Mouse (Mus musculus): ENCODE measurements at regions not wholly inside any gene's neighbourhood (a gene's known extent, or its start where the extent isn't known, plus 50 kb on each side); places are given as distances from the start of the nearest gene placed in this dataset.

GRCm38 (mm10) chr1:149021734-149022133 is 939.4 kb downstream of the Pla2g4a start:
- in situ Hi-C loops (cut with MboI; ENCODE audit: low sequenced_read_pairs in 2 of 2, unreplicated experiment in 2 of 2): no loop called here
- Histone ChIP-seq H3K36me3 (ENCODE audit: control insufficient read depth, insufficient read depth, low read length, poor library complexity, severe bottlenecking) (no peaks in the 10 kb centered on the region), H3K27ac (ENCODE audit: insufficient read depth, low read depth, low read length, poor library complexity, severe bottlenecking) (no peak overlapping the region), H3K9me3 (ENCODE audit: control insufficient read depth, insufficient read depth, low read depth, low read length) (no peaks in the 10 kb centered on the region), H3K4me1 (ENCODE audit: control insufficient read depth in 2 of 2, insufficient read depth in 2 of 2, low read length in 2 of 2, poor library complexity in 1 of 2) (no peaks in the 10 kb centered on the region), H3K4me3 (ENCODE audit: insufficient read depth in 1 of 2, low read depth in 1 of 2, low read length in 2 of 2, poor library complexity in 1 of 2, severe bottlenecking in 1 of 2) (no peak overlapping the region), H3K9ac (ENCODE audit: insufficient read depth, low read depth, low read length, poor library complexity, severe bottlenecking) (no peak overlapping the region)
- TF ChIP-seq ZC3H11A (IDR thresholded peaks at IDR 0.05; ENCODE audit: borderline replicate concordance, low read depth, low read length) (no peak), HCFC1 (IDR thresholded peaks at IDR 0.05; ENCODE audit: borderline replicate concordance, insufficient read depth, low read length) (no peak), CHD2 (IDR thresholded peaks at IDR 0.05; ENCODE audit: low read depth, low read length) (no peak), MAFK (IDR thresholded peaks at IDR 0.05; ENCODE audit: insufficient read depth, low read depth, low read length) (no peak), ZNF384 (IDR thresholded peaks at IDR 0.05; ENCODE audit: low read depth, low read length) (no peak)
- DNase-seq (ENCODE audit: low read depth, low spot score): no peak

DNA sequence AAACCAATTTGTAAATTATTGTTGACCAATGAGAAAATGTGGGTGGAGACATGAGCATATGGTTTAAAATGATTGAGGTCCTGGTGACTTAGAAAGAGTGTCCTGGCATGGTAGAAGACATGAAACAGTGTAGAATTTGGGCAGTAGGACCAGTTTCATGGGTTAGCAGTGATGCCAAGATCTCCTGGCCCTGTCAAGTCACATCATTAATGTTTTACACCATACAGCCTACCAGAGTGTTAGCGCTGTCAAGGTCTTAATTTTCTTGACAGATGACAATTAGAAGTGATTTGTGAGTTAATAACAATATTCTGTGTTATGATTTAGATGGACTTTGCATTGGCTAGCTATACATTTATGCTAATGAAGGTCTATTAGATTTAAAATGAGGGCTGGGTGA is 939.8 kb downstream of the Pla2g4a start:
- DNase-seq (ENCODE audit: low read depth, low spot score): no peak
- Histone ChIP-seq H3K9me3 (ENCODE audit: control insufficient read depth, insufficient read depth, low read depth, low read length) (no peaks in the 10 kb centered on the region), H3K27ac (ENCODE audit: insufficient read depth, low read depth, low read length, poor library complexity, severe bottlenecking) (no peak overlapping the region), H3K4me1 (ENCODE audit: control insufficient read depth in 2 of 2, insufficient read depth in 2 of 2, low read length in 2 of 2, poor library complexity in 1 of 2) (no peaks in the 10 kb centered on the region), H3K9ac (ENCODE audit: insufficient read depth, low read depth, low read length, poor library complexity, severe bottlenecking) (no peak overlapping the region), H3K36me3 (ENCODE audit: control insufficient read depth, insufficient read depth, low read length, poor library complexity, severe bottlenecking) (no peaks in the 10 kb centered on the region), H3K4me3 (ENCODE audit: insufficient read depth in 1 of 2, low read depth in 1 of 2, low read length in 2 of 2, poor library complexity in 1 of 2, severe bottlenecking in 1 of 2) (no peak overlapping the region)
- TF ChIP-seq CHD2 (IDR thresholded peaks at IDR 0.05; ENCODE audit: low read depth, low read length) (no peak), ZC3H11A (IDR thresholded peaks at IDR 0.05; ENCODE audit: borderline replicate concordance, low read depth, low read length) (no peak), MAFK (IDR thresholded peaks at IDR 0.05; ENCODE audit: insufficient read depth, low read depth, low read length) (no peak)
- in situ Hi-C loops (cut with MboI; ENCODE audit: low sequenced_read_pairs in 2 of 2, unreplicated experiment in 2 of 2): no loop called here

DNA sequence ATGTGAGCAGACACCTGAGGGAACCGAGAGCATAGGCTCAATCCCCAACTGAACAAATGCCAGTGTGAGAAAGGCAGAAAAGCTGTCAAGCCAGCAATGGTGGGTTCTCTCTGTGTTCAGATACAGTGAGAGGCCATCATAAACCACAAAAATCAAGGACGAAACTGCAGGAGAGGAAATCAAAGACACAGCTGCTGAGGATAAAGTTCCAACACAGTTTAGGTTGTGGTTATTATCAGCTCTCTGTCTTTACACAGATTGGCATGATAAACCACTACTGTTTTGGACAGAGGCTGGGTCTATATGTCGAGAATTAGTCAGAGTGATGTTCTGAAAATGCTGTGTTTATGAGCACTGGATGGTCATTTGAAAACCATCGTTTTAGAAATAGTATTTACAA is 946.5 kb downstream of the Pla2g4a start:
- Histone ChIP-seq H3K4me3 (ENCODE audit: insufficient read depth in 1 of 2, low read depth in 1 of 2, low read length in 2 of 2, poor library complexity in 1 of 2, severe bottlenecking in 1 of 2) (no peak overlapping the region), H3K27ac (ENCODE audit: insufficient read depth, low read depth, low read length, poor library complexity, severe bottlenecking) (no peak overlapping the region), H3K9me3 (ENCODE audit: control insufficient read depth, insufficient read depth, low read depth, low read length) (no peaks in the 10 kb centered on the region), H3K36me3 (ENCODE audit: control insufficient read depth, insufficient read depth, low read length, poor library complexity, severe bottlenecking) (no peaks in the 10 kb centered on the region), H3K9ac (ENCODE audit: insufficient read depth, low read depth, low read length, poor library complexity, severe bottlenecking) (no peak overlapping the region), H3K4me1 (ENCODE audit: control insufficient read depth in 2 of 2, insufficient read depth in 2 of 2, low read length in 2 of 2, poor library complexity in 1 of 2) (no peaks in the 10 kb centered on the region)
- in situ Hi-C loops (cut with MboI; ENCODE audit: low sequenced_read_pairs in 2 of 2, unreplicated experiment in 2 of 2): no loop called here
- no peak for TF ChIP-seq ZNF384 (IDR thresholded peaks at IDR 0.05; ENCODE audit: low read depth, low read length)
- TF ChIP-seq HCFC1 (IDR thresholded peaks at IDR 0.05; ENCODE audit: borderline replicate concordance, insufficient read depth, low read length): no peak
- TF ChIP-seq ZC3H11A (IDR thresholded peaks at IDR 0.05; ENCODE audit: borderline replicate concordance, low read depth, low read length): no peak
- TF ChIP-seq CHD2 (IDR thresholded peaks at IDR 0.05; ENCODE audit: low read depth, low read length): no peak
- no peak for TF ChIP-seq MAFK (IDR thresholded peaks at IDR 0.05; ENCODE audit: insufficient read depth, low read depth, low read length)
- DNase-seq (ENCODE audit: low read depth, low spot score): no peak

- TF ChIP-seq MAFK (IDR thresholded peaks at IDR 0.05; ENCODE audit: insufficient read depth, low read depth, low read length) (no peak), HCFC1 (IDR thresholded peaks at IDR 0.05; ENCODE audit: borderline replicate concordance, insufficient read depth, low read length) (no peak), ZC3H11A (IDR thresholded peaks at IDR 0.05; ENCODE audit: borderline replicate concordance, low read depth, low read length) (no peak)
- Histone ChIP-seq H3K9me3 (ENCODE audit: control insufficient read depth, insufficient read depth, low read depth, low read length) (no peaks in the 10 kb centered on the region), H3K9ac (ENCODE audit: insufficient read depth, low read depth, low read length, poor library complexity, severe bottlenecking) (no peak overlapping the region), H3K4me1 (ENCODE audit: control insufficient read depth in 2 of 2, insufficient read depth in 2 of 2, low read length in 2 of 2, poor library complexity in 1 of 2) (no peaks in the 10 kb centered on the region), H3K27ac (ENCODE audit: insufficient read depth, low read depth, low read length, poor library complexity, severe bottlenecking) (no peak overlapping the region), H3K36me3 (ENCODE audit: control insufficient read depth, insufficient read depth, low read length, poor library complexity, severe bottlenecking) (no peaks in the 10 kb centered on the region), H3K4me3 (ENCODE audit: insufficient read depth in 1 of 2, low read depth in 1 of 2, low read length in 2 of 2, poor library complexity in 1 of 2, severe bottlenecking in 1 of 2) (no peak overlapping the region)
- no peak for DNase-seq (ENCODE audit: low read depth, low spot score)
- in situ Hi-C loops (cut with MboI; ENCODE audit: low sequenced_read_pairs in 2 of 2, unreplicated experiment in 2 of 2): no loop called here
Observed at GRCm38 (mm10) chr1:149010767-149011166, 950.3 kb downstream of the Pla2g4a start.

- Histone ChIP-seq H3K9ac (ENCODE audit: insufficient read depth, low read depth, low read length, poor library complexity, severe bottlenecking) (no peak overlapping the region), H3K4me3 (ENCODE audit: insufficient read depth in 1 of 2, low read depth in 1 of 2, low read length in 2 of 2, poor library complexity in 1 of 2, severe bottlenecking in 1 of 2) (no peak overlapping the region)
- no peak for DNase-seq (ENCODE audit: low read depth, low spot score)
Observed at GRCm38 (mm10) chr1:149000092-149000491, 961.0 kb downstream of the Pla2g4a start.

More at GRCm38 (mm10) chr1:149000092-149000491, 961.0 kb downstream of the Pla2g4a start:
- no peak for TF ChIP-seq MAFK (IDR thresholded peaks at IDR 0.05; ENCODE audit: insufficient read depth, low read depth, low read length)
- TF ChIP-seq HCFC1 (IDR thresholded peaks at IDR 0.05; ENCODE audit: borderline replicate concordance, insufficient read depth, low read length): no peak
- no peak for TF ChIP-seq ZC3H11A (IDR thresholded peaks at IDR 0.05; ENCODE audit: borderline replicate concordance, low read depth, low read length)
- TF ChIP-seq ZNF384 (IDR thresholded peaks at IDR 0.05; ENCODE audit: low read depth, low read length): no peak
- TF ChIP-seq CHD2 (IDR thresholded peaks at IDR 0.05; ENCODE audit: low read depth, low read length): no peak
- Histone ChIP-seq H3K36me3 (ENCODE audit: control insufficient read depth, insufficient read depth, low read length, poor library complexity, severe bottlenecking) (no peaks in the 10 kb centered on the region), H3K27ac (ENCODE audit: insufficient read depth, low read depth, low read length, poor library complexity, severe bottlenecking) (no peak overlapping the region), H3K4me1 (ENCODE audit: control insufficient read depth in 2 of 2, insufficient read depth in 2 of 2, low read length in 2 of 2, poor library complexity in 1 of 2) (no peaks in the 10 kb centered on the region), H3K9me3 (ENCODE audit: control insufficient read depth, insufficient read depth, low read depth, low read length) (no peaks in the 10 kb centered on the region)
- in situ Hi-C loops (cut with MboI; ENCODE audit: low sequenced_read_pairs in 2 of 2, unreplicated experiment in 2 of 2): no loop called here
